8 mouse cellular contexts compared by ENCODE assay signal in genomic region chr13:60746271-60746670, GRCm38 (mm10). TPM values are rescaled to one million over a fixed set of nuclear protein-coding genes. Genes with fewer than 3 reads are reported as not detected.
A peak's percentile ranks its signal among the peaks of the same experiment; 100 is the strongest.
DNase-seq lines count a peak whose midpoint lies in the region; ATAC-seq and TF ChIP-seq lines count a peak whose summit lies in the region.

No protein-coding gene starts in this region.

- no peaks in the 10 kb centered on the region for H3K4me1 ChIP-seq in kidney, postnatal 0 days (replicated peaks; ENCODE audit: insufficient read depth, low read length)
- H3K4me1 ChIP-seq in liver, embryonic 13.5 days (replicated peaks): peaks cover 58% of the 10 kb centered on the region

- ATAC-seq in kidney, postnatal 0 days (replicated peaks; ENCODE audit: low FRiP score, low read depth): no peak
- ATAC-seq in CD4-positive, CD25-positive, alpha-beta regulatory T cell, adult 4 months: peak; percentile 42
- ATAC-seq in liver, embryonic 13.5 days (ENCODE audit: low read depth): no peak

- no peak overlapping the region for H3K27ac ChIP-seq in kidney, postnatal 0 days
- H3K27ac ChIP-seq in liver, embryonic 13.5 days: no peak overlapping the region

- no peak overlapping the region for H3K9ac ChIP-seq in kidney, postnatal 0 days (ENCODE audit: low read depth, low read length)
- no peak overlapping the region for H3K9ac ChIP-seq in liver, embryonic 13.5 days

- WGBS in kidney, postnatal 0 days: 41% methylated on average over 1 of the region's 1 CpGs
- WGBS in liver, embryonic 13.5 days (ENCODE audit: insufficient replicate concordance): 36% methylated on average over 1 of the region's 1 CpGs

- H3K36me3 ChIP-seq in kidney, postnatal 0 days (ENCODE audit: insufficient read depth, low read length): peaks cover 17% of the 10 kb centered on the region; the same call in 1 of the 2 replicates
- peaks cover 26% of the 10 kb centered on the region for H3K36me3 ChIP-seq in liver, embryonic 13.5 days

- no peak overlapping the region for H3K4me2 ChIP-seq in kidney, postnatal 0 days (ENCODE audit: low read length)
- no peak overlapping the region for H3K4me2 ChIP-seq in liver, embryonic 13.5 days

- DNase-seq in kidney, postnatal 0 days (ENCODE audit: low spot score): peak; percentile 60
- DNase-seq in kidney, adult 11 months: no peak
- peak; percentile 46 for DNase-seq in adipocyte (ENCODE audit: low spot score)
- peak; percentile 23 for DNase-seq in liver, embryonic 13.5 days
- DNase-seq in urinary bladder, postnatal 25 days (ENCODE audit: low spot score): no peak
- no peak for DNase-seq in cerebellum, adult 11 months
- no peak for DNase-seq in frontal cortex, postnatal 10 days (ENCODE audit: low spot score in 2 of 2)

- peak; percentile 85 for TF ChIP-seq CTCF in kidney, postnatal 0 days (IDR thresholded peaks at IDR 0.05; ENCODE audit: low read depth)

- no peaks in the 10 kb centered on the region for H3K27me3 ChIP-seq in kidney, postnatal 0 days (ENCODE audit: insufficient read depth, low read length)
- H3K27me3 ChIP-seq in liver, embryonic 13.5 days: no peaks in the 10 kb centered on the region

- H3K4me3 ChIP-seq in kidney, postnatal 0 days (replicated peaks; ENCODE audit: low read depth, low read length): no peak overlapping the region
- no peak overlapping the region for H3K4me3 ChIP-seq in liver, embryonic 13.5 days (replicated peaks)

- H3K9me3 ChIP-seq in kidney, postnatal 0 days (replicated peaks; ENCODE audit: low read length): no peaks in the 10 kb centered on the region
- no peaks in the 10 kb centered on the region for H3K9me3 ChIP-seq in liver, embryonic 13.5 days (replicated peaks)

RNA-seq across cellular contexts. Expression of gene BC051665, which starts 39.9 kb away (rescaled TPM):
- polyA plus RNA-seq in kidney, postnatal 0 days (2015; fragmentation: Nextera tagmentation; extraction: Ambion mirVana): not detected in 2 replicates
- polyA plus RNA-seq in CD4-positive, CD25-positive, alpha-beta regulatory T cell, adult 4 months (2017; shearing (Covaris generic)): not detected
- polyA plus RNA-seq in liver, embryonic 13.5 days (2015; fragmentation: Nextera tagmentation; extraction: Ambion mirVana): not detected in 2 replicates

RNA-seq across cellular contexts. Expression of gene Ctsll3, which starts 56.4 kb away (rescaled TPM):
- polyA plus RNA-seq in kidney, postnatal 0 days (2015; fragmentation: Nextera tagmentation; extraction: Ambion mirVana): not detected in 2 replicates
- polyA plus RNA-seq in CD4-positive, CD25-positive, alpha-beta regulatory T cell, adult 4 months (2017; shearing (Covaris generic)): not detected
- polyA plus RNA-seq in liver, embryonic 13.5 days (2015; fragmentation: Nextera tagmentation; extraction: Ambion mirVana): not detected in 2 replicates

Comparison
In these comparisons a context has a peak if more than half of its experiments do, and no peak if none do; other contexts are left out.
1. DNase-seq: peak in kidney, postnatal 0 days (single experiment), adipocyte (single experiment) and liver, embryonic 13.5 days (single experiment); none in kidney, adult 11 months (single experiment), urinary bladder, postnatal 25 days (single experiment), cerebellum, adult 11 months (single experiment) and frontal cortex, postnatal 10 days (0 of 2).